Comparison of ENCODE assay signal across 8 mouse cellular contexts in the genomic region with DNA sequence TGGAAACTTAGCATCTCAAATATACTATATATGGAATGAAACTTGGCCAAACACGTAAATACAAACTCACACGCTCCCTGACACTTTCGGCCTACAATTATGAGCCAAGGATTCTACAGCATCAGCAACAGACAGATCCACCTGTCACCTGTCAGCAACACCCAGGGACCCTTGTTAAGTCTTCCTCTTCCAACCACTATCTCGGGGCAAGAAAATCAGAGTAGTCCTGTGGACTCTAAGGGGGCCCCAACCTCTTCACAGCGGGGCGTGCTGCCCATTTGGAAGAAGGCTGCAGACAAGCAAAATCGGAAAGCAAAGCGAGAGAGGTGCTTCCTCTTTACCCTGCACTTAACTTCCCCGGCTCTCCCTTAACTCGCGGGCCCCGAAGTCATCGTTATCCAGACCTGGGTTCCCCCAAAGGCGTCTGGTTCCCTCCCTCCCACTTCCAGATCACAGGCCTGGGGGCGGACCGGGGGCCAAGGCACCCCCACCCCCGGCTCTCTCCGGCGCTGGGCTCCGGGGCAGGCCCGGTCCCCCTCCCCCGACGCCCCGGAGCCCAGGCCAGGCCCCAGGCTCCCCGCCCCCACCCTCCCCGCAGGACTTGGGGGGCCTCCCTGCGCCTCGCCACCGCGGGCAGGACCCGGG. TPM values are rescaled to one million over a fixed set of nuclear protein-coding genes. Genes with fewer than 3 reads are reported as not detected.
DNase-seq lines count a peak whose midpoint lies in the region; ATAC-seq and TF ChIP-seq lines count a peak whose summit lies in the region.

No protein-coding gene starts in this region.

- no peaks in the 10 kb centered on the region for H3K9me3 ChIP-seq in embryonic facial prominence, embryonic 15.5 days (replicated peaks)
- H3K9me3 ChIP-seq in heart, embryonic 12.5 days (replicated peaks), result no peaks in the 10 kb centered on the region
- H3K9me3 ChIP-seq in kidney, embryonic 15.5 days (replicated peaks), result no peaks in the 10 kb centered on the region
- no peaks in the 10 kb centered on the region for H3K9me3 ChIP-seq in liver, embryonic 15.5 days (replicated peaks)
- H3K9me3 ChIP-seq in stomach, embryonic 16.5 days (replicated peaks; ENCODE audit: control insufficient read depth, low read length), result no peaks in the 10 kb centered on the region

- H3K9ac ChIP-seq in embryonic facial prominence, embryonic 15.5 days, result peak overlapping the region; percentile 93
- H3K9ac ChIP-seq in heart, embryonic 12.5 days, result peak overlapping the region; percentile 100
- H3K9ac ChIP-seq in kidney, embryonic 15.5 days, result peak overlapping the region; percentile 98
- H3K9ac ChIP-seq in liver, embryonic 15.5 days, result peak overlapping the region; percentile 97
- H3K9ac ChIP-seq in stomach, embryonic 16.5 days (ENCODE audit: low read length), result peak overlapping the region; percentile 100

- TF ChIP-seq CTCF in bone marrow, adult 2 months (IDR thresholded peaks at IDR 0.05; ENCODE audit: control insufficient read depth, insufficient read depth, low read length), result no peak

- H3K4me3 ChIP-seq in bone marrow, adult 2 months (replicated peaks; ENCODE audit: control insufficient read depth, low read depth, low read length), result peak overlapping the region; percentile 77
- H3K4me3 ChIP-seq in embryonic facial prominence, embryonic 15.5 days (replicated peaks), result peak overlapping the region; percentile 89
- peak overlapping the region; percentile 100 for H3K4me3 ChIP-seq in heart, embryonic 12.5 days
- H3K4me3 ChIP-seq in kidney, embryonic 15.5 days (replicated peaks), result peak overlapping the region; percentile 94
- H3K4me3 ChIP-seq in liver, embryonic 15.5 days (replicated peaks), result peak overlapping the region; percentile 93
- H3K4me3 ChIP-seq in stomach, embryonic 16.5 days (replicated peaks; ENCODE audit: low read length), result peak overlapping the region; percentile 91

- H3K27ac ChIP-seq in bone marrow, adult 2 months (ENCODE audit: control insufficient read depth, insufficient read depth, low read depth, low read length, poor library complexity), result peak overlapping the region; percentile 85
- peak overlapping the region; percentile 97 for H3K27ac ChIP-seq in embryonic facial prominence, embryonic 15.5 days (replicated peaks)
- peak overlapping the region; percentile 100 for H3K27ac ChIP-seq in heart, embryonic 12.5 days (ENCODE audit: poor library complexity, severe bottlenecking)
- H3K27ac ChIP-seq in kidney, embryonic 15.5 days, result peak overlapping the region; percentile 99
- peak overlapping the region; percentile 95 for H3K27ac ChIP-seq in liver, embryonic 15.5 days (replicated peaks)
- peak overlapping the region; percentile 99 for H3K27ac ChIP-seq in stomach, embryonic 16.5 days (ENCODE audit: low read length)

- peak; percentile 25; the same call in 1 of the 2 replicates for ATAC-seq in embryonic facial prominence, embryonic 15.5 days (ENCODE audit: insufficient number of reproducible peaks, low FRiP score, low TSS enrichment, low read depth)
- ATAC-seq in heart, embryonic 12.5 days (ENCODE audit: insufficient number of reproducible peaks, low FRiP score), result peak; percentile 51
- ATAC-seq in kidney, embryonic 15.5 days (replicated peaks; ENCODE audit: low FRiP score), result peak; percentile 0; the same call in 1 of the 2 replicates
- ATAC-seq in liver, embryonic 15.5 days (ENCODE audit: insufficient read depth), result peak; percentile 22
- peak; percentile 11 for ATAC-seq in stomach, embryonic 16.5 days (ENCODE audit: insufficient read depth, low FRiP score)

- peak overlapping the region; percentile 54 for H3K4me2 ChIP-seq in embryonic facial prominence, embryonic 15.5 days (replicated peaks)
- H3K4me2 ChIP-seq in heart, embryonic 12.5 days, result peak overlapping the region; percentile 78
- H3K4me2 ChIP-seq in kidney, embryonic 15.5 days, result peak overlapping the region; percentile 77
- peak overlapping the region; percentile 85 for H3K4me2 ChIP-seq in liver, embryonic 15.5 days
- H3K4me2 ChIP-seq in stomach, embryonic 16.5 days (ENCODE audit: low read depth, low read length), result peak overlapping the region; percentile 66

- TF ChIP-seq POLR2A in bone marrow, adult 2 months (IDR thresholded peaks at IDR 0.05; ENCODE audit: borderline replicate concordance, control insufficient read depth, low read depth, low read length), result no peak; the same call in 1 of the 2 replicates

- peaks cover 1% of the 10 kb centered on the region; the same call in 1 of the 2 replicates for H3K4me1 ChIP-seq in bone marrow, adult 2 months (ENCODE audit: control insufficient read depth, insufficient read depth, low read length)
- peaks cover 17% of the 10 kb centered on the region for H3K4me1 ChIP-seq in embryonic facial prominence, embryonic 15.5 days
- peaks cover 36% of the 10 kb centered on the region for H3K4me1 ChIP-seq in heart, embryonic 12.5 days (replicated peaks)
- H3K4me1 ChIP-seq in kidney, embryonic 15.5 days, result peaks cover 24% of the 10 kb centered on the region
- H3K4me1 ChIP-seq in liver, embryonic 15.5 days (replicated peaks), result peaks cover 49% of the 10 kb centered on the region
- peaks cover 12% of the 10 kb centered on the region for H3K4me1 ChIP-seq in stomach, embryonic 16.5 days (ENCODE audit: control insufficient read depth, insufficient read depth, low read length)

- no peaks in the 10 kb centered on the region for H3K27me3 ChIP-seq in embryonic facial prominence, embryonic 15.5 days
- H3K27me3 ChIP-seq in heart, embryonic 12.5 days (replicated peaks), result no peaks in the 10 kb centered on the region
- H3K27me3 ChIP-seq in kidney, embryonic 15.5 days, result no peaks in the 10 kb centered on the region
- H3K27me3 ChIP-seq in liver, embryonic 15.5 days, result no peaks in the 10 kb centered on the region
- no peaks in the 10 kb centered on the region for H3K27me3 ChIP-seq in stomach, embryonic 16.5 days (ENCODE audit: control insufficient read depth, insufficient read depth, low read length)

- H3K36me3 ChIP-seq in embryonic facial prominence, embryonic 15.5 days, result no peaks in the 10 kb centered on the region
- peaks cover 5% of the 10 kb centered on the region; the same call in 1 of the 2 replicates for H3K36me3 ChIP-seq in heart, embryonic 12.5 days
- no peaks in the 10 kb centered on the region for H3K36me3 ChIP-seq in kidney, embryonic 15.5 days
- H3K36me3 ChIP-seq in liver, embryonic 15.5 days (replicated peaks), result no peaks in the 10 kb centered on the region
- no peaks in the 10 kb centered on the region for H3K36me3 ChIP-seq in stomach, embryonic 16.5 days (ENCODE audit: control insufficient read depth, insufficient read depth, low read length)

- peak; percentile 56 for DNase-seq in CD4-positive, CD25-positive, alpha-beta regulatory T cell, adult 2 months (ENCODE audit: low read depth, low spot score)
- DNase-seq in neural tube, embryonic 10.5 days (ENCODE audit: extremely low spot score, low spot score), result peak; percentile 62

- WGBS in bone marrow, adult 2 months, result under 1% methylated on average over 31 of the region's 31 CpGs
- whole genome bisulfite sequencing in embryonic facial prominence, embryonic 15.5 days, result under 1% methylated on average over 26 of the region's 31 CpGs
- under 1% methylated on average over 25 of the region's 31 CpGs for WGBS in heart, embryonic 12.5 days
- under 1% methylated on average over 25 of the region's 31 CpGs for WGBS in kidney, embryonic 15.5 days
- WGBS in liver, embryonic 15.5 days (ENCODE audit: insufficient replicate concordance), result 1% methylated on average over 31 of the region's 31 CpGs
- under 1% methylated on average over 26 of the region's 31 CpGs for WGBS in stomach, embryonic 16.5 days

RNA-seq across cellular contexts. Expression of gene Tab2, which starts 0.9 kb away (rescaled TPM):
- polyA plus RNA-seq in bone marrow, adult 2 months (2011; ENCODE audit: insufficient read depth, insufficient read length, low replicate concordance, missing spikeins), result 36.8 and 46.7 TPM in 2 replicates
- 20.7 and 23.2 TPM in 2 replicates for polyA plus RNA-seq in embryonic facial prominence, embryonic 15.5 days (2015; fragmentation: Nextera tagmentation; extraction: Ambion mirVana)
- polyA plus RNA-seq in heart, embryonic 12.5 days (2016; fragmentation: Nextera tagmentation; extraction: Ambion mirVana), result 24.0 and 25.4 TPM in 2 replicates
- polyA plus RNA-seq in kidney, embryonic 15.5 days (2015; fragmentation: Nextera tagmentation; extraction: Ambion mirVana), result 19.8 and 20.6 TPM in 2 replicates
- polyA plus RNA-seq in liver, embryonic 15.5 days (2015; fragmentation: Nextera tagmentation; extraction: Ambion mirVana), result 7.9 and 8.7 TPM in 2 replicates
- 14.5 and 15.5 TPM in 2 replicates for polyA plus RNA-seq in stomach, embryonic 16.5 days (2015; fragmentation: Nextera tagmentation; extraction: Ambion mirVana)

Comparison
In these comparisons a context has a peak if more than half of its experiments do, and no peak if none do; other contexts are left out.
1. Peak in every context shown above with its lines: DNase-seq, ATAC-seq, H3K4me3 ChIP-seq and H3K27ac ChIP-seq.
2. ATAC-seq: peak in every context shown above with its lines; median percentile 51 in heart, embryonic 12.5 days; 25 in embryonic facial prominence, embryonic 15.5 days; 22 in liver, embryonic 15.5 days; 11 in stomach, embryonic 16.5 days; 0 in kidney, embryonic 15.5 days.